Mouse (Mus musculus) spleen, postnatal 4 days (tissue): Measurements from ENCODE around the gene Nucb1.
"Not testable (repeated sequence)": the region's sequence is repeated elsewhere in the genome, so short reads cannot be mapped to it uniquely, and the experiment has no call there.

Experiments used
- DNase-seq, 2 experiments: peaks; one replicate each; pipeline ENCODE4 v3.0.0; 2022; ENCODE audit warnings: low spot score in 2 of 2

Nucb1 gene

GRCm38 (mm10) chr7:45488293-45489204 lies 21.7 kb downstream of the Nucb1 start, which contains the start of gene Dhdh:
Gene Dhdh, minus strand, starts transcription at chr7:45488805.
- DNase-seq, result peak; percentile 60 to 82

DNA sequence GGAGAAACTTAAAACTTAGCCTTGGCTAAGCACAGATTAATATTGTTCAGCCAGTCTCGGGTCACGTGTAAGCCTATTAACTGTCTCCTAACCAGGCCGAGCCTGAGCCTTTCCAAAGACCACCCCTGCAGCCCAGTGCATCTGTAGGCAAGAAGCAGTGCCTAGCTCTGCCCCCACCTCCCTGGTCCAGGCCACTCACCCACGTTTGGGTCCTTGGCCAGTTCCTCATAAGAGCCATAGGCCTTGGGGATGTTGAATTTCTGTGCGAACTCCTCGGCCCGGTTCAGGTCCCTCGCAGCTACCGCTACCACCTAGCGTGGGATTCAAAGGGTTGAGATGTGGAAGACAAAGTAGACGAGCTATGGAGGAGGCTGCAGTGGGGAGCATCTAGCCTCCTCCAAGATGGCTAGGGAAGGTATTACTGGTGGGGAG lies 22.3 kb downstream of the Nucb1 start:
- no peak for DNase-seq

DNA sequence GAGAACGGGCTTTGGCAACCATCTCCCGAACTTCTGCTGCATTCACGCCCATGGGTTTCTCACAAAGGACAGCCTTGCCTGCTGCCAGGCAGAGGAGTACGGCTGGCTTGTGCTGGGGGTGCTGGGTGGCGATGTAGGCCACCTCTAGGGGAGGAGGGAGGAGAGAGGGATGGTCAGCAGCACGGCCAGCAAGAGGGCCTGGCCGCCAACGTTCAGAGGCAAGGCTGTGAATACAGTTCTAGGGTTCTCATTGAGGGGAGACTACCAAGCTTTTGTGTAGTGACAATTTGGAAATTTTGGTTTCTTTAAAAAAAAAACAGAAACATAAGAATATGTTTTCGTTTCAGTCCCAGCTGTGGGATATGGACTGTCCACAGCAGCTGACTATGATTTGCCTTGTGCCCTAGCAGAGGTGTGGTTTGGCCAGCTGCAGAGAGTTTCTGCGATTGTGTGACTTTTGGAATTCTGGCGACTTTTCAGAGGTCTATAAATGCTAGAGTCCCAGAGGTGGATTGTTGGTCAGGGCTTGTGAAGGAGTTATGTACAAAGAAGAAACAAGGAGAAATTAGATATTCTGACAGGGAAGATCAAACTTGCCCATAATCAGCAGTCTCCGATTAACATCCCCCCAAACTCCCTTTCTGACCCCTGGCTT lies 23.3 kb downstream of the Nucb1 start, which contains the start of gene Gm45808:
Gm45808 (minus strand) TSS at position 51 of the 655 bp plus-strand sequence.
- DNase-seq, result no peak

DNA sequence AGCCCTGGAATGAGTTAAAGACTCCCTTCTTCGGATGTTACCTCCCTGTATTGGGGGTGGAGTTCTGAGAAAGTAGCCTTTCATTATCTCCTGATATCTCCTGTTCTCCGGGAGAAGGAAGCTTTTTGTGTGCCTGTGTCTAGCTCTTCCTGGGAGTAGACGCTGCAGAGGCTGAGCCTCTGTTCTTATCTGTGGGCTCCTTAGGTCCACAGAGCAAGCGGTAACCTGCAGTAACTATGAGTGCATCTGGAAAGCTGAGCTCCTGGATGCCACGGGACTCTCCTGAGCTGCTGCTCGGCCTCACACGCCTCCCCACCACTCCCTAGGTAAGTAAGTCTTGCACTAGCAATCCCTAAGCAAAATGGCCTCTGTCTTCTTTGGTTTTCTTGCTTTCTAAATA lies 24.0 kb downstream of the Nucb1 start:
- DNase-seq, result no peak

- DNase-seq, result not testable (repeated sequence)
Measured at GRCm38 (mm10) chr7:45484985-45485384, 25.2 kb downstream of the Nucb1 start.

GRCm38 (mm10) chr7:45482166-45482565 lies 28.0 kb downstream of the Nucb1 start:
- no peak for DNase-seq

DNA sequence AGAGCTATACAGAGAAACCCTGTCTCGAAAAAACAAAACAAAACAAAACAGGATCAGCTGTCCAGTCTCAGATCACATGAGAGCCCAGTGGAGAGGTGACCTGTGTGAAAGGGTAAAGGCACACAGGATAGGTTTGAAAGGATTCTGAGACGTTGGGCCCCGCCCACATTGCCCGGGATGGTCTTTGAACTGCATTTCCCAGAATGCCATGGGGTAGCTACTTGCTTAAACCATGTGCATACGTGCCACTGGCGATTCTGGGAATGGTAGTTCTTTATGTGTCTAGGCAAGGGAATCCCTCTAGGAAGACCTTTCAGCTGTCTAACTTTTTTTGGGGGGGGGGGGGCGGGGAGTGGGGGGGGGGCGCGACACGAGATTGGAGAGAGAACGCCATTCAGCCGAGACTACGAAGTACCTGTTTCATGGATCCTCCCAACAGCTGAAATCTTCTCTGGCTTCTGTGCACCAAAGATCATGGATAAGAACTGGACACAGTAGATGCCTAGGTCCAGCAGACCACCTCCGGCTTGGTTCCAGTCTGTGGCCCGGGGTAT lies 28.8 kb downstream of the Nucb1 start, which contains the start of gene Tulp2:
Tulp2 (plus strand) TSS at position 504 of the 554 bp plus-strand sequence.
- DNase-seq, result peak; percentile 71 to 78

DNA sequence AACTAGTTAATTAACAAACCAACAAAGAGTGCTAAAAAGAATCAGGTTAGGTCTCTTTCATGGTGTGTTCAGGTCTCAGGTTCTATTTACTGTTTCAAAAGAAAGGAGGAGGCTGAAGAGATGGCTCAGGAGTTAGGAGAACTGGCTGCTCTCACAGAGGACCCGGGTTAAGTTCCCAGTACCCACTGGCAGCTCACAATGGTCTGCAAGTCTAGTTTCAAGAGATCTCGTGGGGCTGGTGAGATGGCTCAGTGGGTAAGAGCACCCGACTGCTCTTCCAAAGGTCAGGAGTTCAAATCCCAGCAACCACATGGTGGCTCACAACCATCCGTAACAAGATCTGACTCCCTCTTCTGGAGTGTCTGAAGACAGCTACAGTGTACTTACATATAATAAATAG lies 29.9 kb downstream of the Nucb1 start:
- DNase-seq, result not testable (repeated sequence)

DNA sequence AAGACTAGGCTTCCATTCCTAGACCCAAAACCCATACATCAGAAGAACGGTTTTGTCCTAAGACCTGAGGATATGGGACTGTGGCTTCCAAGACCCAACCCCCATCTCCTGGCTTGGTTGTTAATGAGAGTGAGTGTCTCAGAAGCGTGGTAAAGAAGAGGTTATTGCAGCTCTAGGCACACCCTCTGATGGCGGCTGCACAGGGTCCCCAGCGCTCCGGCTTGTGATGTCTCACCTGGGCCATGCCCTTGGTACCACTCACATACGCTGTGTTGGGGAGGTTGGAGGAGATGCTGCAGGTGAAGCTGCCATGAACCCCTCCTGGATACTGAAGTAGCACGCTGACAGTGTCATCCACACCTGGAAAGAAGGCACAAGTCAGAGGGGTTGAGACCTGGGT lies 31.4 kb downstream of the Nucb1 start:
- no peak for DNase-seq

DNA sequence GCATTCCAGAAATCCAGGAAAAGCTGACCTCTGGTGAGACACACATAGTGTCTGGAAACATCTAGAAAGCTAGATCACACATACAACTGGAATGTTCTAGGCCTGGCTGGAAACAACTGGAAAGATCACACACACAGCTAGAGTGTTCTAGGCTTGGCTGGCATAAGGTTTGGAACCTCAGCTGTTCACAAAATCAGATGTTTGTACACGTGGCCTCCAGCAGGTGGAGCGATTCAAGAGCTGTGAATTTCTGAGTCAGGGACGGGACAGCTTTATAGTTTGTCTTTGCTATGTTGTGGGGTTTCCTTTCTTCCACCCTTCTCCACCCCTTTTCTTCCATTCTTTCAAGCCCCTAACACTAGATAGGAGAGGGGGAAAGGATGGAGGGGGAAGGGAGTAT lies 33.2 kb downstream of the Nucb1 start:
- peak; percentile 64 to 79 for DNase-seq

GRCm38 (mm10) chr7:45476453-45476852 lies 33.8 kb downstream of the Nucb1 start:
- no peak for DNase-seq

DNA sequence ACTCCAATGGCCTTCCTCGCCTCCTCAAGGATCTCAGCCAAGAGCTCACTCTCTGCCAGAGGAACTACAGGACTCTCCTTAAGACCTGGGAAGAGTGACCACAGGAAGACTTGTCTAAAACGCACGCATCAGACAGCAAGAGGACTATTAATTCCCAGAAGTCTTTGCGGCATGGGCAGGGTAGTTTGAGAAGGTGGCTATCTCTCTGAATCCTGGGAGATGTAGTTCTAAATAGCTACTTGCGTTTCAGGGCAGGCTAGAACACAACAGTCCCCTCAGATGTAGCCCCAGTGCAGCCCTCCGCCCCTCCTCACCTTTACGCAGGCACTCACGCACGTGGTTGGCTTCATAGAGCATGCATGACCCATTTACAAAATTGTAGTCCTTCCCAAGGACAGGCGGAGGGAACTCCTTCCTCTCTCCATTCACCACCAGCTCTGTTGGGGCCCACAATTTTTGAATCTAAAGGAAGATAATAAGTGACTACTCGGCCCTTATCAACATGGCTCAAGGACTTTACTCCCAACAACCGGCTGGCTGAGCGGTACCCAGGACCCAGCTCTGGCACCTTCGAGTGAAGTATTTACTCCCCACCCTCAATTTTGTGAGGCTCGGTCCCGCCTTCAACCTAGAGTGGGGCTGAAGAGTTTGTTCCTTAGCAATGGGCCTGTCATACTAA lies 34.8 kb downstream of the Nucb1 start:
- DNase-seq, result no peak

DNA sequence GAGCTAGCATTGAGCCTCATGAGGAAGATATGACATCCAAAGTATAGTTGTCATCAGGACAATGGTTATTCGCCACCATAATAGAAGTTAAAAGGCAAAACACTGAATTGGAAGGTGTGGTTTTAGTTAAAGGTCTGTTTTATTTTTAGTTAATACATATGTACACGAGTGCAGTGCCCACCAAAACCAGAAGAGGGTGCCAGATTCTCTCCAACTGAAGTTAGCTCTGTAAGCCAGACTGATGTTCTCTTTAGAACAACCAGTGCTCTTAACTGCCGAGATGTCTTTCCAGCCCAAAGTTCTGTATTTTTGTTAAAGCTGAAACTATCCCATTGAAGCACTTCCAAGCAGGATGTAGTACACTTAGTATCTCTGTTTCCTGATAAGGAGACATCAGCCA lies 39.3 kb downstream of the Nucb1 start:
- DNase-seq, result peak; percentile 76 to 88

DNA sequence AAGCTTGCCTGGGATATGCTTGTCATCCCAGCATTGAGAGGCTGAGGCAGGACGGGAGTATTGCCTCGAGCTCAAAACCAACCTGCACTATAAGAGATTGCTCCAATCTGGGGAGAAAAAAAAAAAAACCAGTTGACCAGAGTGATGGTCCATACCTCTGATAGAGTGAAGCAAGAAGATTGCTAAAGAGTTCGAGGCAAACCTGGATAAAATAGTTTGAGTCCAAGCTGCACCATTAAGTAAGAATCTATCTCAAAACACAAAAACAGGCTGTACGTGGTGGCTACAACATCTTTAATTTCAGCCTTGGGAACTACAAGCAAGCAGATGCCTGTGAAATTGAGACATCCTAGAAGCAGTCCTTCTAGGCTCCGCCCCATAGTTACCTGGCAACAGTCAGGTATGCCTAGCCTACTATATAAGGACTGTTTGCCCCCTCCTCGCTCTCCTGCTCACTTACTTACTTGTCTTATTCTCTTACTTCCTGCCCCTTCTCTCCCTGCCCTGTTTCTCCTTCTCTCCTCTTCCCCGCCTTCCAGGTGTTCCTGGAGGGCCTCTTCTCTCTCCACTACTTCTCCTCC lies 43.0 kb downstream of the Nucb1 start:
- DNase-seq, result no peak

GRCm38 (mm10) chr7:45466283-45467089 lies 43.7 kb downstream of the Nucb1 start, which contains the start of gene Bax:
Gene Bax, minus strand, starts transcription at chr7:45466898.
- DNase-seq, result peak; percentile 93 to 96

GRCm38 (mm10) chr7:45465549-45465948 lies 44.7 kb downstream of the Nucb1 start:
- no peak for DNase-seq

- DNase-seq, result no peak
Measured at GRCm38 (mm10) chr7:45465112-45465511, 45.1 kb downstream of the Nucb1 start.

DNA sequence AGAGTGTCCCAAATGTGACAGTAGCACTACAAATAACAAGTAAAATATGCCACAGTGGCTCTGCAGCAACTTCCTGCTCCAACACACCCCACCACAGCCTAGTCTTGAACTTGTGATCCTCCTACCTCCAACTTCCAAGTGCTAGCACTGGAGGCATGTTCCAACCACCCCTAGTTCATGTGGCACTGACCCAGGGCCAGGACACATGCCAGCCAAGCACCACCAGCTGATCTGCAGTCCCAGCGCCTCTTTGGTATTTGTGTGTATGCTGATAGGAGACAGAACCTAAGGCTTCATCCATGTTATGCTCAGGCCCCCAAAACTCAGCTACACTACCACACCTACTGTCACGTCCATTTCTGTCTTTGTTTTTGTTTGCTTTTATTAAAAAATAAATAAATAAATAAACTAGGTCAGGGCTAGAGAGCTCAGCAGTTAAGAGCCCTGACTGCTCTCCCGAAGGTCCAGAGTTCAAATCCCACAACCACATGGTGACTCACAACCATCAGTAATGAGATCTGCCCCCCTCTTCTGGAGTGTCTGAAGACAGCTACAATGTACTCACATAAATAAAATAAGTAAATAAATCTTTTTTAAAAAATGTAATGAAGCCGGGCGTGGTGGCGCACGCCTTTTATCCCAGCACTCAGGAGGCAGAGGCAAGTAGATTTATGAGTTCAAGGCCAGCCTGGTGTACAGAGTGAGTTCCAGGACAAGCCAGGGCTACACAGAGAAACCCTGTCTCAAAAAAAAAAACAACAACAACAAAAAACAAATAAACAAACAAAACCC lies 46.0 kb downstream of the Nucb1 start:
- no peak for DNase-seq

GRCm38 (mm10) chr7:45462868-45463267 lies 47.3 kb downstream of the Nucb1 start:
- not testable (repeated sequence) for DNase-seq

GRCm38 (mm10) chr7:45462325-45462724 lies 47.9 kb downstream of the Nucb1 start:
- DNase-seq, result peak in 1 of 2 experiments; percentile 48
